Mouse (Mus musculus) heart, embryonic 16.5 days (tissue): ENCODE data around the gene Tmem115. TPM values are rescaled to one million over a fixed set of nuclear protein-coding genes. Genes with fewer than 3 reads are reported as not detected.

Source experiments
- ATAC-seq: fragments of 200-750 bp; cut with Nextera tagmentation; replicated peaks from 2 replicates; pipeline ENCODE4 v1.8.0; 2017; ENCODE audit warnings: moderate number of reproducible peaks; ENCODE audit not compliant: insufficient read depth, low FRiP score; ENCODE audit errors: extremely low read depth
- H3K27ac ChIP-seq: fragments of 300-500 bp; sonication (generic); 2 replicates; pipeline ENCODE4 v1.5.1; 2014; ENCODE audit warnings: mild to moderate bottlenecking, low read length, control low read depth, moderate library complexity
- H3K27me3 ChIP-seq: fragments of 300-500 bp; sonication (generic); 2 replicates; pipeline ENCODE4 v1.6.1; 2014; ENCODE audit warnings: low read length, mixed read lengths; ENCODE audit not compliant: control insufficient read depth, insufficient read depth
- H3K36me3 ChIP-seq: fragments of 300-500 bp; sonication (generic); 2 replicates; pipeline ENCODE4 v1.6.1; 2014; ENCODE audit not compliant: control insufficient read depth, insufficient read depth
- H3K4me1 ChIP-seq: fragments of 300-500 bp; sonication (generic); 2 replicates; pipeline ENCODE4 v1.6.1; 2014; ENCODE audit warnings: low read length, mixed read lengths; ENCODE audit not compliant: control insufficient read depth, insufficient read depth
- H3K4me2 ChIP-seq: fragments of 300-500 bp; sonication (generic); 2 replicates; pipeline ENCODE4 v1.6.1; 2014; ENCODE audit warnings: low read depth, mild to moderate bottlenecking, control low read depth, low read length
- H3K4me3 ChIP-seq: fragments of 300-500 bp; sonication (generic); 2 replicates; pipeline ENCODE4 v1.5.1; 2014; ENCODE audit warnings: mild to moderate bottlenecking, control low read depth, low read length
- H3K9ac ChIP-seq: fragments of 300-500 bp; sonication (generic); 2 replicates; pipeline ENCODE4 v1.6.1; 2014; ENCODE audit warnings: low read length, control low read depth
- H3K9me3 ChIP-seq: fragments of 300-500 bp; sonication (generic); replicated peaks from 2 replicates; pipeline ENCODE4 v1.6.1; 2016; ENCODE audit warnings: low read length; ENCODE audit not compliant: control insufficient read depth
- WGBS: fragments of 180-500 bp; shearing (Covaris S2); extraction: QIAGEN DNeasy Blood & Tissue Kit; methylation state at CpG from one replicate; pipeline ENCODE4 v1.1.7; 2014; 5-methylcytosine and 5-hydroxymethylcytosine counted together
- polyA plus RNA-seq: library from polyadenylated mRNA; unstranded; fragments of >200 nt; fragmentation: Nextera tagmentation; extraction: Ambion mirVana; gene quantifications from 2 replicates; pipeline ENCODE4 v1.2.1, GENCODE M21; 2015

Tmem115 gene
- polyA plus RNA-seq, 1 experiment from 2014 or later: 31.3 TPM

DNA sequence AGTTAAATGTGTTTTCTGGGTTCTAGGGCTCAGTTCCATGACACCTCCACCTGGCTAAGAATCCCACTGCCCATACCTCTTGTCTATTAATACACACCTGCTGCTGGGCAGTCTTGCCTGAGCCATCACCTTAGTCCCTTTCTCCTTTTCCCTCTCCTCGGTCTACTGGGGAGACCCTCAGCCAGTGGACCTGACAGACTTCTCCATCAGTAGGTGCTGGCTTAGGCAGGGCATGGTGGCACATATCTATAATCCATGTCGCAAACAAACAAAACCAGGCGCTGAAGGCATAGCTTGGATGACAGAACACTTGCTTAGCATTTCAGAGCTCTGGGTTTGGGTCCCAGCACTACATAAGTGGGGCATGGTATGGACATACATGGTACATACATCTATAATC, 5.0 kb downstream of the Tmem115 start:
- H3K36me3 ChIP-seq: peaks cover 21% of the 10 kb centered on the region
- H3K4me3 ChIP-seq: no peak overlapping the region
- no peak for ATAC-seq
- no peaks in the 10 kb centered on the region for H3K9me3 ChIP-seq
- H3K9ac ChIP-seq: no peak overlapping the region
- no peak overlapping the region for H3K27ac ChIP-seq
- no peak overlapping the region for H3K4me2 ChIP-seq
- no peaks in the 10 kb centered on the region for H3K27me3 ChIP-seq
- WGBS: 88% methylated on average over 3 of the region's 3 CpGs
- peaks cover 35% of the 10 kb centered on the region for H3K4me1 ChIP-seq

DNA sequence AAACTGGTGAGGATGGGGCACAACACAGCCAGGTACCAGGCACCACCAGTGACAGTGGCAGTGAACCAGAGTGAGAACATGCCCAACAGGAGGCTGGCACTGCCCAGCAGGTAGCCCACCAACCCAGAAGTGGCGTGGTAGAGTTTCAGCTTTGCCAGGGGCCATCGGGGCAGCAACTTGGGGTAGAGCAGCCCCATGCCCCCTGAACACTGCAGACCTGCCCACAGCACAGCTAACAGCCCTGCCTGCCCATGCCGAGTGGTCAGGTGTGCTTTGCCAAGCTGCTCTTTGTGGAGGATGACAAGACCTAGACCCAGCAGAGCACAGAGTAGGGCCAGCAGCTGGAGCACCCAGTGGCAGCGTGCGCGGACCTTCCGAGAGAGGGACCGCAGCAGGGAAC, 6.2 kb downstream of the Tmem115 start:
- Histone ChIP-seq H3K27ac (no peak overlapping the region), H3K4me2 (no peak overlapping the region), H3K4me3 (no peak overlapping the region), H3K9me3 (no peaks in the 10 kb centered on the region), H3K4me1 (peaks cover 35% of the 10 kb centered on the region), H3K36me3 (peaks cover 30% of the 10 kb centered on the region), H3K27me3 (no peaks in the 10 kb centered on the region), H3K9ac (no peak overlapping the region)
- ATAC-seq: no peak
- 87% methylated on average over 8 of the region's 8 CpGs for WGBS

DNA sequence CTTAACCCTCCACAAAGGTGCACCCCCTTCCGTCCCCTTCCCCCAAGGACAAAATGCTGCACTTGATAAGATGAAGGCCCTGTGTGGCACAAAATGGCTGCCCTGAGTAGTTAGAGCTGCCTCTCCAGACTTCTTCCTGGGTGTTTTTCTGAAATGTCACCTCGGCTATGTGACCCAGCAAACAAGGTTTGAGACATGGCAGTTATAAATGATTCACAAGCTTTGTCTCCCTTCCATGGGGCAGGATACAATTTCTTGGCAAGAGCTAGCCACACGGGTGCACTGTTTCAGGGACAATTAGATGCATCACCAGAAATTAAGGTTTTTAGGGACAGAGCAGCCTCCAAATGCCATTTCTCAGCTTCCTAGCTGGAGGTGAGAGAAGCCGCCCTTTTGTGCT, 6.7 kb downstream of the Tmem115 start:
- no peak overlapping the region for H3K9ac ChIP-seq
- no peak overlapping the region for H3K27ac ChIP-seq
- H3K36me3 ChIP-seq: peaks cover 30% of the 10 kb centered on the region
- H3K4me1 ChIP-seq: peaks cover 34% of the 10 kb centered on the region
- no peaks in the 10 kb centered on the region for H3K27me3 ChIP-seq
- H3K4me3 ChIP-seq: no peak overlapping the region
- WGBS: 70% methylated on average over 4 of the region's 4 CpGs
- H3K4me2 ChIP-seq: no peak overlapping the region
- H3K9me3 ChIP-seq: no peaks in the 10 kb centered on the region
- ATAC-seq: no peak

DNA sequence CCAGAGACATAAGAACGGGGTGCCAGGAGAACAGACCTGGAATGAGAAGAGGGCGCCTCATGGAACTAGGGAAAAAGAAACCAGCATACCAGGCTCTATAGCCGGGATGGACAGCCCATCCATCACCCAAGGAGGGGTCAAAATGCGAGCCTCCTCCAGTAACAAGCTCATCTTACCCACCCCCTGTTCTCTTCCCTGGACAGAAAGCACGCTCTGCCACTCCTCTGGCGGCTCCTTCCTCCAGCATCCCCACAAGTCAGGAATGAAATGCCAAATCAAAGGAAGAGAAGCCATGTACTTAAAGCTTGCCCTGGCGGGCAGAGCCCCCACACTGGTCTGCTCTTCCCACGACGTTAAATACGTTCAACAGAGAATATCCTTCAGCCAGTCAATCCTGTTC, 7.3 kb downstream of the Tmem115 start:
- Histone ChIP-seq H3K4me1 (peaks cover 28% of the 10 kb centered on the region), H3K4me2 (peak overlapping the region; percentile 99), H3K4me3 (peak overlapping the region; percentile 92), H3K27me3 (no peaks in the 10 kb centered on the region), H3K36me3 (peaks cover 30% of the 10 kb centered on the region), H3K9me3 (no peaks in the 10 kb centered on the region), H3K27ac (no peak overlapping the region), H3K9ac (peak overlapping the region; percentile 90)
- no peak for ATAC-seq
- 30% methylated on average over 10 of the region's 10 CpGs for WGBS

DNA sequence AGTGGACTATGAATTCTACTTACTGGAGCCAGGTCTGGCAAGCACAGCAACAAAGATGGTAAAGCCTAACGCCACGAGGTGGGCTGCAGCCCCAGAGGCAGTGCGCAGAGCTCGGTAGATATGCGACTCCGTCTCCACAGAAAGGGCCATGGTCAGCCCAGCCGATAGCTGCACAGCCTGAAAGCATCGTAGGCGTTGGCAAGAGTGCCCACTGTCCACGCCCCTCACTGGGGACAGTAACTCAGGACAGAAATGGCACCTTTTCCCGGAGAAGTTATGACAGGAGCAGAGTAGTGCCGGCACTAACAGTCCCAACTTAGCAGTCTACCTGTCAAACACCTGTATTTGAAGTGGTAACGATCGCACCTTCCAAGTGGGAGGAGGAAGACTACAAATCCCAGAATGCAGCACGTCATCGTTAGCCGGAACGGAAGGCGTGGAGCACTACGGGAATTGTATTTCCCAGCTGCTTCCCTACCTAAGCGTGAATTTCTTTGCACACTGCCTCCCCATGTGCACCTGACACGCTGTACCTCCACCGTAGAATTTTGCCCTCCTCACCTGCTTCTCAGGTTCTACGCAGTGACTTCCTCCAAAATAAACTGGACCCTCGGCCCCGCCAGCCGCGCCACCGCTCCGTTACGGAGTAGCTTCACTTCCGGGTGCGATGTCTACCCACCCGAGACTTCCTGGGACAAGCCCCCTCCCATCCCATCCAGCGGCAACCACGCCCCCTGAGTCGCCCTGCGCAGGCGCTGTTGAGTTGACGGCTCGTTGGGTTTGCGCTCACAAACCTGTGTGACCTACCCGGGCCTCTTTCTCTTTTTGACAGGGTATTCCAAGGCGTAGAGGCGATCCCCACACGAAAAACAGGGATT, 8.0 kb downstream of the Tmem115 start, which contains the start of the genes Cyb561d2 and Nprl2:
Gene Cyb561d2, minus strand, starts transcription at position 720 of the 878 bp plus-strand sequence.
Gene Nprl2, plus strand, starts transcription at position 753 of the 878 bp plus-strand sequence.
- H3K4me1 ChIP-seq: peaks cover 28% of the 10 kb centered on the region
- H3K27me3 ChIP-seq: no peaks in the 10 kb centered on the region
- H3K9me3 ChIP-seq: no peaks in the 10 kb centered on the region
- peak within 1 kb of the TSS; percentile 74 for H3K27ac ChIP-seq
- H3K4me3 ChIP-seq: peak within 1 kb of the TSS; percentile 92
- peak; percentile 88 for ATAC-seq
- WGBS: under 1% methylated on average over 46 of the region's 46 CpGs
- peak within 1 kb of the TSS; percentile 99 for H3K4me2 ChIP-seq
- peak within 1 kb of the TSS; percentile 90 for H3K9ac ChIP-seq
- H3K36me3 ChIP-seq: peaks cover 30% of the 10 kb centered on the region

DNA sequence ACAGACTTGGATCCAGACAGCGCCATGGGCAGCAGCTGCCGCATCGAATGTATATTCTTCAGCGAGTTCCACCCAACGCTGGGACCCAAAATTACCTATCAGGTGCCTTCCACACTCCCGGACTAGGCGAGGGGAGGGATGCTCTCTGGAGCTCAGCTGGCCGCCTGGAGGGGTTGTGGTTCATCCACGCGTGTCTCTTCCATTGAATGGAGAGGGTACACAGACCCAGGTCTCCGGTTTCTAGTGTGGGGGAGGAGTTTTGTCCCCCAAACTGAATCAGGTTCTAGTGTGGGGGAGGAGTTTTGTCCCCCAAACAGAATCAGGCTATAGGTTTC, 8.6 kb downstream of the Tmem115 start:
- Histone ChIP-seq H3K4me1 (peaks cover 29% of the 10 kb centered on the region), H3K4me3 (peak overlapping the region; percentile 92), H3K9ac (peak overlapping the region; percentile 90), H3K27ac (peak overlapping the region; percentile 59; the same call in 1 of the 2 replicates), H3K9me3 (no peaks in the 10 kb centered on the region), H3K27me3 (no peaks in the 10 kb centered on the region), H3K4me2 (peak overlapping the region; percentile 99), H3K36me3 (peaks cover 30% of the 10 kb centered on the region)
- ATAC-seq: no peak; the same call in 1 of the 2 replicates
- WGBS: 2% methylated on average over 11 of the region's 11 CpGs

DNA sequence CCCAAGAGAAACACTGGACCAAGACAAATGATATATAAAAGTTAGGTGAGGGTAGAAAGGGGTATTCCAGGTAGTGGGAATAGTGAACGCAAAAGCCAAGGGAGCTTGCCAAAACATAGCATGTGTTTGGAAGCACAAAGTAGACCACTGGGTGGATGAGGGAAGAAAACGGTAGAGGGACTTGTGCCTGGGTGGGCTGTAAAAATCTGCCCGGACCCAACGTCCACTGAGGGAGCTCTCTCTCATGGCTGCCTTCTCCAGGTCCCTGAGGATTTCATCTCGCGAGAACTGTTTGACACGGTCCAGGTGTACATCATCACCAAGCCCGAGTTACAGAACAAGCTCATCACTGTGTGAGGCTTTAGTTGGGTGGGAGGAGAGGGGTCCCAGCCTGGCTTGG, 9.0 kb downstream of the Tmem115 start:
- Histone ChIP-seq H3K27me3 (no peaks in the 10 kb centered on the region), H3K4me2 (peak overlapping the region; percentile 99), H3K9me3 (no peaks in the 10 kb centered on the region), H3K9ac (peak overlapping the region; percentile 90), H3K4me1 (peaks cover 30% of the 10 kb centered on the region), H3K4me3 (peak overlapping the region; percentile 92), H3K36me3 (peaks cover 28% of the 10 kb centered on the region), H3K27ac (no peak overlapping the region)
- no peak for ATAC-seq
- 38% methylated on average over 8 of the region's 8 CpGs for WGBS

DNA sequence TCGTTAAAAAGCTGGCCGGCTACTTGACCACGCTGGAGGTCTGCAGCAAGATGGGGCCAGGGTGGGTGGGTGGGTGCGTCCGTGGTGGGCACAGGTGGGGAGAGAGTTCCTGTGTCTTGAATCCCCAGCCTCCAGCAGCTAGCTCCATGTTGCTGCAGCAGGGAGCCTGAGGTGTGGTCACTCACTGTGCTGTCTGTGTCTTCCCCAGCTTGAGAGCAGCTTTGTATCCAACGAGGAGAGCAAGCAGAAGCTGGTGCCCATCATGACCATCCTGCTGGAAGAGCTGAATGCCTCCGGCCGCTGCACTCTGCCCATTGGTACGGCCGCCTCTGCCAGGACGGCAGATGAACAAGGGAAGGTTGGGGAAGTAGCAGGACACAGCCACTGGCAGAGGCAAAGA, 9.6 kb downstream of the Tmem115 start:
- H3K4me2 ChIP-seq: no peak overlapping the region
- WGBS: 84% methylated on average over 11 of the region's 11 CpGs
- H3K4me1 ChIP-seq: peaks cover 30% of the 10 kb centered on the region
- no peaks in the 10 kb centered on the region for H3K9me3 ChIP-seq
- H3K4me3 ChIP-seq: no peak overlapping the region
- no peak for ATAC-seq
- no peaks in the 10 kb centered on the region for H3K27me3 ChIP-seq
- no peak overlapping the region for H3K27ac ChIP-seq
- H3K36me3 ChIP-seq: peaks cover 22% of the 10 kb centered on the region
- H3K9ac ChIP-seq: no peak overlapping the region

DNA sequence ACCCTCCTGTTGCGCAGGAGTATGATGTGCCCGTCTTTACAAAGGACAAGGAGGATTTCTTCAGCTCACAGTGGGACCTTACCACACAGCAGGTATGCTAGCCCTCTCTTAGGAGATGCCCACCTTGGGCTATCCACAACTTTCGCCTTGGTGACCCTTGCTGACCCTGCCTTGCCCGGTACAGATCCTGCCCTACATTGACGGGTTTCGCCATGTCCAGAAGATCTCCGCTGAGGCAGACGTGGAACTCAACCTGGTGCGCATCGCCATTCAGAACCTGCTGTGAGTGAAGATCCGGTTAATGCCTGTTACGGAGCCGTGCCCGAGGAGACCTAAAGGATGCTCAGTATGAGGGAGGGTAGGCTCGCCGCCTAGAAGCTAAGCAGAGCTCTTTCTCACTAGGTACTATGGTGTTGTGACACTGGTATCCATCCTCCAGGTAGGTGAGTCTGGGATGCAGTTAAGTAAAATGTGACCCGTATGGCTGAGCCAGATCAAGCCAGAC, 10.5 kb downstream of the Tmem115 start:
- 93% methylated on average over 17 of the region's 17 CpGs for WGBS
- no peak for ATAC-seq

More for the DNA sequence above, 10.5 kb downstream of the Tmem115 start:
- Histone ChIP-seq H3K36me3 (peaks cover 12% of the 10 kb centered on the region), H3K4me1 (peaks cover 30% of the 10 kb centered on the region), H3K27ac (no peak overlapping the region), H3K27me3 (no peaks in the 10 kb centered on the region), H3K4me3 (no peak overlapping the region), H3K4me2 (no peak overlapping the region), H3K9me3 (no peaks in the 10 kb centered on the region), H3K9ac (no peak overlapping the region)
